Mouse (Mus musculus): ENCODE measurements around the gene Kalrn. TPM values are rescaled to one million over a fixed set of nuclear protein-coding genes. Genes with fewer than 3 reads are reported as not detected.

The Kalrn gene
- polyA plus RNA-seq, 2 experiments: 8.8 to 11.7 TPM

GRCm38 (mm10) chr16:34110840-34111625, 462.3 kb downstream of the Kalrn start:
- no peak for DNase-seq (ENCODE audit: low spot score)
- TF ChIP-seq POLR2A (IDR thresholded peaks at IDR 0.05; ENCODE audit: borderline replicate concordance, extremely low read depth, insufficient read depth, insufficient read length): no peak
- Histone ChIP-seq H3K36me3 (ENCODE audit: control insufficient read depth, insufficient read depth, low read length) (no peaks in the 10 kb centered on the region), H3K4me1 (ENCODE audit: control insufficient read depth, insufficient read depth, low read length) (0 out of 2 replicates have a peak, but pooled peaks cover 2% of the 10 kb centered on the region), H3K9ac (ENCODE audit: low read depth, low read length, severe bottlenecking) (no peak overlapping the region), H3K4me2 (replicated peaks; ENCODE audit: low read depth, low read length, severe bottlenecking) (no peak overlapping the region), H3K9me3 (ENCODE audit: control insufficient read depth, low read length) (no peaks in the 10 kb centered on the region), H3K4me3 (replicated peaks; ENCODE audit: low read length) (no peak overlapping the region), H3K27ac (replicated peaks; ENCODE audit: low read depth, low read length) (no peak overlapping the region), H3K27me3 (ENCODE audit: control insufficient read depth, insufficient read depth, low read length) (no peaks in the 10 kb centered on the region)
- WGBS: 78% methylated on average over 7 of the region's 7 CpGs
- ATAC-seq (ENCODE audit: low FRiP score, low read depth): no peak

GRCm38 (mm10) chr16:34104427-34104826, 468.9 kb downstream of the Kalrn start:
- 89% methylated on average over 6 of the region's 6 CpGs for WGBS

GRCm38 (mm10) chr16:34102742-34103141, 470.6 kb downstream of the Kalrn start:
- Histone ChIP-seq H3K36me3 (ENCODE audit: control insufficient read depth, insufficient read depth, low read length) (no peaks in the 10 kb centered on the region), H3K27ac (replicated peaks; ENCODE audit: low read depth, low read length) (no peak overlapping the region), H3K9me3 (ENCODE audit: control insufficient read depth, low read length) (no peaks in the 10 kb centered on the region), H3K4me1 (ENCODE audit: control insufficient read depth, insufficient read depth, low read length) (no peaks in the 10 kb centered on the region), H3K27me3 (ENCODE audit: control insufficient read depth, insufficient read depth, low read length) (no peaks in the 10 kb centered on the region), H3K9ac (ENCODE audit: low read depth, low read length, severe bottlenecking) (no peak overlapping the region), H3K4me2 (replicated peaks; ENCODE audit: low read depth, low read length, severe bottlenecking) (no peak overlapping the region), H3K4me3 (replicated peaks; ENCODE audit: low read length) (no peak overlapping the region)
- ATAC-seq (ENCODE audit: low FRiP score, low read depth): no peak
- no peak for TF ChIP-seq POLR2A (IDR thresholded peaks at IDR 0.05; ENCODE audit: borderline replicate concordance, extremely low read depth, insufficient read depth, insufficient read length)
- no peak for DNase-seq (ENCODE audit: low spot score)
- 25% methylated on average over 5 of the region's 5 CpGs for WGBS

More at GRCm38 (mm10) chr16:34104427-34104826, 468.9 kb downstream of the Kalrn start:
- DNase-seq (ENCODE audit: low spot score) (no peak), ATAC-seq (ENCODE audit: low FRiP score, low read depth) (no peak)
- no peak for TF ChIP-seq POLR2A (IDR thresholded peaks at IDR 0.05; ENCODE audit: borderline replicate concordance, extremely low read depth, insufficient read depth, insufficient read length)
- no peak overlapping the region for H3K4me3 ChIP-seq (replicated peaks; ENCODE audit: low read length)
- H3K36me3 ChIP-seq (ENCODE audit: control insufficient read depth, insufficient read depth, low read length): no peaks in the 10 kb centered on the region
- 0 out of 2 replicates have a peak, but pooled peaks cover 2% of the 10 kb centered on the region for H3K4me1 ChIP-seq (ENCODE audit: control insufficient read depth, insufficient read depth, low read length)
- H3K27ac ChIP-seq (replicated peaks; ENCODE audit: low read depth, low read length): no peak overlapping the region
- H3K9me3 ChIP-seq (ENCODE audit: control insufficient read depth, low read length): no peaks in the 10 kb centered on the region
- H3K27me3 ChIP-seq (ENCODE audit: control insufficient read depth, insufficient read depth, low read length): no peaks in the 10 kb centered on the region
- no peak overlapping the region for H3K4me2 ChIP-seq (replicated peaks; ENCODE audit: low read depth, low read length, severe bottlenecking)
- H3K9ac ChIP-seq (ENCODE audit: low read depth, low read length, severe bottlenecking): no peak overlapping the region

GRCm38 (mm10) chr16:34099795-34100194, 473.5 kb downstream of the Kalrn start:
- Histone ChIP-seq H3K27ac (replicated peaks; ENCODE audit: low read depth, low read length) (no peak overlapping the region), H3K36me3 (ENCODE audit: control insufficient read depth, insufficient read depth, low read length) (no peaks in the 10 kb centered on the region), H3K4me3 (replicated peaks; ENCODE audit: low read length) (no peak overlapping the region), H3K27me3 (ENCODE audit: control insufficient read depth, insufficient read depth, low read length) (no peaks in the 10 kb centered on the region), H3K4me1 (ENCODE audit: control insufficient read depth, insufficient read depth, low read length) (peaks cover 2% of the 10 kb centered on the region; the same call in 1 of the 2 replicates), H3K9ac (ENCODE audit: low read depth, low read length, severe bottlenecking) (no peak overlapping the region), H3K4me2 (replicated peaks; ENCODE audit: low read depth, low read length, severe bottlenecking) (no peak overlapping the region), H3K9me3 (ENCODE audit: control insufficient read depth, low read length) (no peaks in the 10 kb centered on the region)
- no peak for TF ChIP-seq POLR2A (IDR thresholded peaks at IDR 0.05; ENCODE audit: borderline replicate concordance, extremely low read depth, insufficient read depth, insufficient read length)
- WGBS: 53% methylated on average over 3 of the region's 3 CpGs
- DNase-seq (ENCODE audit: low spot score) (no peak), ATAC-seq (ENCODE audit: low FRiP score, low read depth) (no peak; the same call in 1 of the 2 replicates)

GRCm38 (mm10) chr16:34095548-34096141, 477.7 kb downstream of the Kalrn start:
- ATAC-seq (ENCODE audit: low FRiP score, low read depth) (0 out of 2 replicates have a peak, but pooled peaks have one; percentile 49), DNase-seq (ENCODE audit: low spot score) (no peak)
- under 1% methylated on average over 33 of the region's 34 CpGs for WGBS
- no peaks in the 10 kb centered on the region for H3K36me3 ChIP-seq (ENCODE audit: control insufficient read depth, insufficient read depth, low read length)
- TF ChIP-seq POLR2A (IDR thresholded peaks at IDR 0.05; ENCODE audit: borderline replicate concordance, extremely low read depth, insufficient read depth, insufficient read length): no peak
- H3K4me2 ChIP-seq (replicated peaks; ENCODE audit: low read depth, low read length, severe bottlenecking): peak overlapping the region; percentile 79
- no peaks in the 10 kb centered on the region for H3K9me3 ChIP-seq (ENCODE audit: control insufficient read depth, low read length)
- H3K4me3 ChIP-seq (replicated peaks; ENCODE audit: low read length): peak overlapping the region; percentile 47
- no peak overlapping the region for H3K27ac ChIP-seq (replicated peaks; ENCODE audit: low read depth, low read length)
- peaks cover 7% of the 10 kb centered on the region for H3K4me1 ChIP-seq (ENCODE audit: control insufficient read depth, insufficient read depth, low read length)
- peak overlapping the region; percentile 44 for H3K9ac ChIP-seq (ENCODE audit: low read depth, low read length, severe bottlenecking)
- H3K27me3 ChIP-seq (ENCODE audit: control insufficient read depth, insufficient read depth, low read length): no peaks in the 10 kb centered on the region

Data from limb, embryonic 14.5 days (tissue).